Mouse (Mus musculus) retina, adult 2 months (tissue): ENCODE data around the gene Clip2.

Source experiments
- DNase-seq: peaks from one replicate; pipeline ENCODE4 v3.0.0-alpha.2; 2012; ENCODE audit warnings: low read depth, low spot score

Clip2 gene

DNA sequence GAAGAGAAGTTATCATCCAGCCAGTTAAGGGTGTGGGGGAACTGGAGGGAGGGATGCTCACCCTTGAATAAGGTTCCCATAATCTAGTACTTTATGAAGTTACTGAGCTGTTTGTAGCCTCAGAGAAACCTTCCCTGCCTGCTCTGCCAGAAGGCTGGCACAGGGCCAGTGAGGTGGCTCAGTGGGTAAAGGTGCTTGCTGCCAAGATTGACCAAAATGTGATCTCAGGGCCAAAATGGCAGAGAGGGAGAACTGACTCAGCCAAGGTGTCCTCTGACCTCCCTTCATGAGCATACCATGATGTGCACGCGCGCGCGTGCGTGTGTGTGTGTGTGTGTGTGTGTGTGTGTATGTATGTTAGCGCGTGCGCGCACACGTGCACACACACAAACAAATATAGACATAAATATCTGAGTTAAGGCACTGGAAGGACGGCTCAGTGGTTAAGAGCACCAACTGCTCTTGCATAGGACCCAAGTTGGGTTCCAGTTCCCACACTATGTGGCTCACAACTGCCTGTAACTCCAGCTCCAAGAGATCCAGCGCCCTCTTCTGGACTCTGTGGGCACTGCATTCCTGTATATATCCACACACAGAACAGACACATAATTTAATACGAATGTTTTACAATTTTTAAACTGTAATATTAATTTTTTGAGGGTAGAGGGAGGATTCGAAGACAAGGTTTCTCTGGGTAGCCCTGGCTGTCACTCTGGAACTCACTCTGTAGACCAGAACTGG is 26.1 kb downstream of the Clip2 start:
- no peak for DNase-seq

DNA sequence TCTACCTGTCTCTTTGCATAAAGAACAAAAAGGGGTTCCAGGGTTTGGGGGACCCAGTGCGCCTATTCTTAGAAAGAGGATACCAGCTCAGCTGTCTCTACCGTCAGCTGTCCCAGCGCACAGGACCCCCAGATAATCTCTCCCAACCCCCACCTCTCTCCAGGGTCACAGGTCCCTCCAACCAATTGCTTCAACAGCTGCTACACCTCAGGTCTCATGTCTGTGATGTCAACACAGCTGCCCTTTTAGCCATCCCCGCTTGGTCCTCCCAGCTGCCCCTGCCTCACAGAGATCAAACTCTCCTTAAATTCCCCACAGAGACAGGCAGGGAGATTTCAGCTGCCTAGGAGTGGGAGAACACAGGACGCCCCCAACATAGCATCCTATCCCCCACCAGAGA is 28.5 kb downstream of the Clip2 start:
- DNase-seq, result no peak

DNA sequence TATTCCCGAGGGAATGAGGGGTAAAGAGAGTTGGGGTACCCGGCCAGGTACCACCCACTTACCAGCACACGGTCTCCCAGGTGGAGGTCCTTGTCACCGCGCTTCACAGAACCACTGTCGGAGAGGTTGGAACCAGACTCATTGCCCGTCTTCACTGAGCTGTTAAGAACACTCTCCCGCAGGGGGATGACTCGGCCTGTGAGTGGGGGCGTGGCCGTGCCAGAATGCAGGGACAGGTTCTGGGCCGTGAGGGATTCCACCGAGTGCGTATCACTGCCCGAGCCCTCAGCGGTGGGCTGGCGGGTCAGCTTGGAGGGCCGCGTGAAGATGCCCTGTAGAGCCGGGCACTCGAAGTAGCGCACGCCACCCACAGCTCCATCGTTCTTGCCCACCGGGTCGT is 29.7 kb downstream of the Clip2 start:
- DNase-seq, result no peak

DNA sequence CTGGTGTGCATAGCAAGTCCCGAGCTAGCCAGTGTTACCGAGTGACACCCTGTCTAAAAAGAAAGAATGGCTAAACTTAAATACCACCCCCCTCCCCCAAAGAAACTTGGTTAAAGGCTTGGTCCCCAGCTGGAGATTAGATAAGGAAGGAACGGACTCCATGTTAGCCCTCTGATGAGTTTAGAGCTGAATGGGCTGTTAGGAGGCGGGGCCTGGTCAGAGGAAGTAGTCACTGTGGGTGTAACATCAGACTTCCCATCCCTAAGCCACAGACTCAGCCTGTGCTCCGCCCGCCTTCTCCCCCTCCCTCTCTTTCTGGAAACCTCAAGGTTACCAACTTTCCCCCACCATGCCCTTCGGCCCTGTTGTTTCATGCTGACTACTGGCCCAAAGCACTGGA is 30.4 kb downstream of the Clip2 start:
- no peak for DNase-seq

DNA sequence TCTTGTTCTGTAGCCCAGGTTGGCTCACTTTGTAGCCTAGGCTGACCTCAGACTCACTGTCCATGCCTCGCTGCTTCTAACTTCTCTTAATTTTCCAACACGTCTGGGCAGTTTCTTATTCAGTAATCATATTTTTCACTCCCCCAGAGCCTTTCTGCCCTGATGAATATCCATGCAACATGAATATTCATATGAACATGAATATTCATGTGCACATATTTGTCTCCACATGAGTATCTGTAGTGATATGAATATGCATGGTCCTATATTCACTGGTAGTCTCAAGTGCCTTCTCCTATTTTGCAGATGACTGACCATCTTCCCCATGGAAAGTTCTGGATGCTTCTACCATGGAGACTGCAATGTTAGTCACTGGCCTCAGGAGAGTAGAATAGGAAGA is 31.1 kb downstream of the Clip2 start:
- DNase-seq, result no peak

DNA sequence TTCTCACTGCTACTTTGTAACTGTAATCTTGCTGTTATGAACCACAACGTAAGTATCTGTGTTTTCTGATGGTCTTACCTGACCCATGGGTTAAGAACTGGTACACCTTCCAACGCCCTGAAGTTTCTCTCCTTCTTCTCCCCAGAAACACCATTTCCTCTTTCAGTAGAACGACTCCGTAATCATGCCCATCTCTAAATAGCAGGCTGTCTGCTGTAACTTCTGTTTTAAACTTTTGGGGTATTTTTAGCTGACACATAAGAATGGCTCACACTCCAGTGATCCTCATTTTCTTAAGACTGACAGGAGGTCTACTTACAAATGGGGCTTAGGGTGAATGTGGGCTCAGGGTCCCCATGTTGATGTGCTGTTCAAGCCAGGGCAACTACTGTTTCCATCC is 32.1 kb downstream of the Clip2 start:
- no peak for DNase-seq

DNA sequence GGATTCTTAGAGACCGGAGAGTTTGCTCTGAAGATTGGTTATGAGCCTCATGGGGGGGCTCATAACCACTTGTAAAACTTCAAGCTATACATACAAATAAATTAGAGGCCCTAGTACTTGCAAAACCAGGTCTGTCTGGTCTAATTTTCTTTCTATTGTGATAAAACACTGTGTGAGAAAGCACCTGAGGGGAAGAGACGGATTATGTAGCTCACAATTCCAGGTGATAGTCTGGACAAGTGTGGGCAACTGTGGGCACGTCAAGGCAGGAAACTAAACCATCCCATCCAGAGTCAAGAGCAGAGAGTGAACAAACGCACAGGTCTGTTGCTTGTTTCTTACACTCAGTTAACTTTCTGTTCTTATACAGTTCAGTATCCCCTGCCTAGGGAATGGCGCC is 32.8 kb downstream of the Clip2 start:
- DNase-seq, result no peak

DNA sequence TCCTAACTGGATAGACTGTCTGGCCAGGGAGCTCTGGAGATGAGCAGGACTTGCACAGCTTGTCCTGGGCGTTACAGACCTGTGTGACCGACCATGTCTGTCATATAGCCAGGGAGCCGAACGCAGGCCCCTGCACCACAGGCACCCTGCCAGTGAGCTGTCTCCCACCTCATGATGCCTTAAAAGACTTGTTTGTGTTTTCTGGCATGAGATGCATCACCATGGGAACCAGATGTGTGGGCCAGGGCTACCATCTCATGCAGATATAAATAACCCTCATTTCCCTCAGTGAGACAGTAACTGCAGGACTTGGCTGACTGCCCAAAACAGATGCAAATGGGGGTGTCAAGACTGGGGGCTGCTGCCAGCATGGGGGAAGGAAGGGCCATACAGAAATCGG is 40.1 kb downstream of the Clip2 start:
- no peak for DNase-seq

DNA sequence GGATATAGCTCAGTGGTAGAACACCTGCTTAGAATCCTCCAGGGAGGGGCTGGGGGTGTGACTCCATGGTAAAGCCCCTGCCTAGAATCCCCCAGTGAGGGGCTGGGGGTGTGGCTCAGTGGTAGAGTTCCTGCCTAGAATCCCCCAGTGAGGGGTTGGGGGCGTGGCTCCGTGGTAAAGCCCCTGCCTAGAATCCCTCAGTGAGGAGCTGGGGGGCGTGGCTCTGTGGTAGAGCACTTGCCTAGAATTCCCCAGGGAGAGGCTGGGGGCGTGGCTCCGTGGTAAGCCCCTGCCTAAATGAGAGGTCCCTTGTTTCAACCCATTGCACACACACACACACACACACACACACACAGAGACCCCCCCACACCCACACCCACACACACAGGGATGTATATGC is 42.0 kb downstream of the Clip2 start:
- no peak for DNase-seq

DNA sequence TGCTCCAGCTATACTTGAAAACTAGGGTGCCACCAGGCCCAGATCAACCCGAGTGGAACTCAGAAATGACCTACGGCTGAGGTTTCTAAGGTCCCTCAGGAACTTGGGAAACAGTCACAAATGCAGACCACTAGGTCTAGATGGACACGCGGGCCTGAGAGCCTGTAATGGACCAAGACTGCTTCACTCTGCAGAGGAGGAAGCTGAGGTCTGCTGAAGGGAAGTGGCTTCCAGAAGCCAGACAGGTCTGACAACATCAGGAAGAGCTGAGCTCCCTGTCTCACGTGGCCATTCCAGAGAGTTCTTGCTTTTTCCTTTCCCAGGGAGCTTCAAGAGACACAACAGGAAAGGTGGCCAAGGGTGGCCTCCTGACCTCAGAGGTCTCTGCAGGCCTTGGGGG is 43.3 kb downstream of the Clip2 start:
- no peak for DNase-seq

DNA sequence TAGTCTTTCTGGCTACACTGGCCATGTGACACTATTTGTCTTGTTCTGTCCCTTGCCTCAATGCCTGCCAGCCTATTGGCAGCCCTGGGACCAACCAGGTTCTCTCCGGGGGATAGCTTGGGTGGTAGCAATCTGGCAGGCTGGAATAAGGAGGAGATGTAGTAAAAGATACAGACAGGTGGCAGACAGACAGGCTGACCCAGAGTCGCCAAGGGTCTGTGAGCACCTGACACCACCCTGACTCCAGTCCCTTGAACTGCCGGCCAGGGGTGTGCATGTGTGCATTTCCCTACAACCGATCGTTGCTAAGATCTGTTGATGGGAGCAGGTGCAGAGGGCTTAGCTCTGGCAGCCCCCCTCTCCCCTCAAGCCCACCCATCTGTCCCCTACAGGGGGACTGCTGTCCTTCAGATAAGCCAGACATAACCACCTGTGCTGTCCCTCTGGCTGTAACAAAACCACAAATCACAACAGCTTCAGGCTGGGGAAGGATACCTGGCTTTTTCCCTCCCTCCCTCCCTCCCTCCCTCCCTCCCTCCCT is 44.3 kb downstream of the Clip2 start:
- DNase-seq, result no peak

DNA sequence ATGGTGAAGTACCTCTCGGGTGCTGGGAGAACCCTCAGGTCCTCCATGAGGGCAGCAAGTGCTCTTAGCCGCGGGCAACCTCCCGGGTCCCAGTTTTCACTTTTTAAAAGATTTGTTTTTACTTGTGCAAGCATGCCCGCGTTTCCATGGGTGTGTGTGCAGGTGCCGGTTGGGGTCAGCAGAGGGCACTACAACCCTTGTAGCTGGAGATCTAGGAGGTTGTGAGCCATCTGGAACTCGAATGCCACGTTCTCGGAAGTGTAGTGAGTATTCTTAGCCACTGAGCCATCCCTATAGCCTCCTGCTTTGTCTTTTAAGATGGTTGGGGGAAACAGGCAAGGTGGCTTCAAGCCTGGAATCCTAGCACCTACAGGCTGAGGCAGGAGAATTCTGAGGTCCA is 44.9 kb downstream of the Clip2 start:
- no peak for DNase-seq

DNA sequence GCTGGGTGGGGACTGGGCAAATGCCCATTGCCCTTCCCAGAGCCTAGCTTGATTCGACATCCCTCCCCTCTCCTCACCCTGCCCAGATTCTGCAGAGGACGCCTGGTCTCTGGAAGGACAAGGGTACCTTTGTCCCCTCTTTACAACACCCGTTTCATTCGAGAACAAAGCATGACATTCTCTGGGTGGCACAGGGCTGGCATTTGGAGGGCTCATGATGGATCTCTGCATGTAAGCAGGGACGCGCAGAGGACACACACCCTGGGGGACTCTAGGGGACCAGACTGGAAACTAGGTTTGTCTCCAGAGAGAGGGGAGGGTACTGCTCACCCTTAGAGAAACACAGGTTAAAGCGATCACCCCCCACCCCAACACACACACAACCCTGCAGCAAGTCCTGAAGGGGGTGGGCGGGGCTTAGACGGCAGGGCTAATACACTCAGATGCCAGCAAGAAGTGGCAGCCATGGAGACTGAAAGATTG is 46.4 kb downstream of the Clip2 start:
- DNase-seq, result no peak

DNA sequence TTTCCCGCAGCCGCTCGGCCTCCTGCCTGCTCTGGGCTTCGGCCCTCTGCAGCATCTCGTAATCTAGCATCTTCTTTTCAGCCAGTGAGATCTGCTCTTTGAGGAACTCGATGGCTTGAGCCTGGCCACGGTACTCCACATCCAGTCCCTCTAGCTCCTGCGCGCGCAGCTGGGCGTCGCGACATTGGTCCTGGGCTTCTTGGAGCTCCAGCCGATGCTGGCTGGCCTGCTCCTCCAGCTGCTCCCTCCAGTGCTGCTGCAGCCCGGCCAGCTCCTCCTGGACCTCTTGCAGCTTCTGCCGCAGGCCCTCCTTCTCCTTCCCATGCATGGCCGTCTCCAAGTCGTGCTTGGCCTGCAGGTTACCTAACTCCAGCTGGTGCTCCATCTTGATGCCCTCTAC is 49.6 kb downstream of the Clip2 start:
- DNase-seq, result no peak

DNA sequence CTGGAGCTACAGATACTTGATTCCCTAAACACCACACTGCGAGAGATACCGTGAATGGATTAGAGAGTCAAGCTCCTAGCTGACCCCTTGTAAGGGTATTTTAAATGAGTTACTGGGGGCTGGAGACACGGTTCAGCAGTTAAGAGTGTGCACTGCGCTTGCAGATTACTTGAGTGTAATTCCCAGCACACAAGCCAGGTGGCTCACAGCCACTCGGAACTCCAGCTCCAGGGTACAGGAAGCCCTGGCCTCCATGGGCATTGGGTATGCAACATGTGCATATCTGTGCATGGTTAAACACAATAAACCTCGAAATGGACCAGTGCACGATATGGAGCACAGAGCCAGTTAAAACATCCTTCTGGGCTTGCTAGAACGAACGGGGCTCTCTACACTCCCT is 50.8 kb downstream of the Clip2 start:
- DNase-seq, result no peak

DNA sequence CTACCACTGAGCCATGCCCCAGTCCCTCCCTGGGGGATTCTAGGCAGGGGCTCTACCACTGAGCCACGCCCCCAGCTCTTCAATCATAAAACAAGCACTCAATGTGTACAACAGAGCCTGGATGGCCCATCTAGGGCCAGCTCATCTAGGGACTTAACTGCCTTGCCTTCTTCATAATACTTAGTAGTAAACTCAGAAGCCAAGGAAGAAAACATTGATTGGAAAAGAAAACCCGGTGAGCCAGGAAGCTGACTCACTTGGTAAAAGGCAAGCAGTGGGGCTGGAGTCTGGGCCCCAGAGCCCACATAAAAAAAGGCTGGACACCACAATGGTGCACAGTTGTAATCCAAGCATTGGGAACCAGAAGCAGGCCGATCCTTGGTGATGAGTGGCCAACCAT is 51.6 kb downstream of the Clip2 start:
- DNase-seq, result no peak

DNA sequence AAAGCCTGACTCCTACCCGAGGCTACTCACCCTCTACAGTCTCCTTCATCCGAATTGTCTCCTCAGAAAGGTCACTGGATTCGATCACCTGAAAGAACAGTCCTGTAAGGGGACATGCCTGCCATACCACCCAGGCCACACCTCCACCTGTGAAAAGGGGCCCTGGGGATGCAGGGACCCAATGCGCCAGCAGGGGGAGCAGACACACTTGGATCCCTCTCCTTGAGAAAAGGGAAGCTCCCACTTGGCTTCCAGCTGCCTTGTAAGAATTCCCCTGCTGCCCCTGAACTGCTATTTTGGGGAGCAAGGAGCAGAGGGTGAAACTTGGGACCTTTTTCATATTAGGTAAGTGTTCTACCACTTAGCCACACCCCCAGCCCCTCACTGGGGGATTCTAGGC is 52.2 kb downstream of the Clip2 start:
- DNase-seq, result no peak

DNA sequence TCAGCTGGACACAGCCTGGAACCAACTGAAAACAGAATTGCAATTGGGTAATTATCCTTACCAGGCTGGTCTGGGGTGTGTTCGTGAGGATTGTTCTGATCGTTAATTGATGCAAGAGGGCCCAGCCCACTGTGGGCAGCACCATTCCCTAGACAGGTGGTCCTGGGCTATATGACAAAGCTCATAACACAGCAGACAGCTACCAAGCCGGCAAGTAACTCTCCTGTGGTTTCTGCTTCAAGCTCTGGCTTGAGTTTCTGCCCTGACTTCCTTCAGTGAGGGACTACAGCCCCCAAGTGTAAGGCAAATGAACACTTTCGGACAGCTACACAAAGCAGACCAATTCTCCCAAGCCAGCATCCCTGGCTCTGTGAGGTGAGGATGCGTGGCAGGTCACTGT is 55.2 kb downstream of the Clip2 start:
- no peak for DNase-seq

DNA sequence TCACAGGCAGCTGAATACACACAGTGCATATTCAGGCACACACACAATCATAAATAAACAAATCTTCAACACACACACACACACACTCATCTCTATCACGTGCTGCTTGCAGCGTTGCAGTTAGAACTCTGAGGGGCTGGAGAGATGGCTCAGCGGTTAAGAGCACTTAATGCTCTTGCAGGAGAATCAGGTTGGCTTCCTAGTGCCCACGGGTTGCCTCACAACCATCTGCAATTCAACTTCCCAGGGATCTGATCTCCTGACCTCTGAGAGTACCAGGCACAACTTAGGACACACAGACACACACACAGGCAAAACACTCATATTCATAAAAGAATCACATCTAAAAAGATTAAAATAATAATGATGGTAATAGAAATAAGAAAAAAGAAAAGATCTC is 56.4 kb downstream of the Clip2 start:
- no peak for DNase-seq

DNA sequence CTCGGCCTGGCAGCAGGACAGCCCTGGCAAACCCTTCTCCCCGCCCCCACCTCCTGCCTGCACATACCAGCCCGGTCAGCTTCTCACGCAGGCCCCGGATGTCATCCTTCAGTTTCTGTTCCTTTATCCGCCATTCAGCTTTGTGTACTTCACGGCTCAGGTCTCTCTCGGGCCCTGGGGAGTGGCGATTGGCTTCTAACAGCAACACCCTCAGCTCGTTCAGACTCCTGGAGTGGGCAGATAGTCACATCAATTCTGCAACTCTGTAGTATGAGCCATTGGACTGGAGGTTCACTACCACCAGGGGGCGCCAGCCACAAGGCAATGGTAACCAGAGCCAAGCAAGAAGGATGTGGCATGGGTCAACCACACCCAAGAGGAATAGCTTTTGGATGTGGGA is 58.1 kb downstream of the Clip2 start:
- peak; percentile 54 for DNase-seq

DNA sequence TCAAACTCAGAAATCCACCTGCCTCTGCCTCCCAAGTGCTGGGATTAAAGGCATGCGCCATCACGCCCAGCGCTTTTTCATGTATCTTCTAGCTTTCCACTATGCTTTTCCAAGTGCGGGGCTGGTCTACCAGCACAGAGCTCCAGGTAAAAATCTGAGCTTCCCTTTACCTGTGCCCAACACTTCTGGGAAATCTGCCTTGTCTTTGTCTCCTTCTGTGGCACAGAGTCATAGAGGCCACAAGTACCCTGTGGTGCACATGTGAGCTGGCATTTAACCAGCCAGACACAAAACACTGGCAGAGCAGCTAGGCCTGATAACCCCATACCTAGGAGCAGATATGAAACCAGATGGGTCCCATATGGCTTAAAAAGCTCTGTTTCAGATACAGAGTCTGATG is 59.3 kb downstream of the Clip2 start:
- DNase-seq, result no peak

DNA sequence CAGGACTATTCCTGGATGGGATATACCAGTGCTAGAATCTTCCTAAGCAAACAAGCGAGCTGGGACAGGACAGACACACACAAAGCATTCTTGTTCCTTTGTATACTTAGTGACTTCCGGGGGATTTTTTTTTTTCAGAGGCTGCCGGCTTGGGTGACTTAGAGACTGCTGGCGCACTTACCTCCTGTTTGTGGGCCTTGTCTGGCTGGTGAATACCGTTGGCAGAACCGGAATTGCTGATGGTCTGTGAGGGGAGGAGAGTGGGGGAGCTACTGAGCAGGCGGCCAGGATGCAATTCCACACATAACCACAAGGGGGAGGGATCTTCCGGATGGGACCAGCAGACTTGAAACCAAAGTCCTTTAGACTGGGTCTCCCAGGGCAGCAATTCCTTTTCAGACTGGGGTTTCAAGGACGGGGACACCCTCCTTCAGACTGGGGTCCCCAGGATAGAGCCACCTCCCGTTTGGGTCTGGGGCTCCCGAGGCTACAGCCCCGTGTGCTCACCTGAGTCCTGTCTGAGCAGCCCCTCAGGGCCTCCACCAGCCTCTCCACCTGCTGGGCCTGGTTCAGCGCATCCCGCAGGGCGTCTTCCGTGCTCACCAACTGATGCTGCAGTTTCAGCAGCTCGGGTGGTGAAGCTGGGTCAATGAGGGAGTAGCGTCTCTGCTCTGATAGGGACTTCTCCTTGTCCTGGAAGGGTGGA is 60.4 kb downstream of the Clip2 start:
- DNase-seq, result peak; percentile 51

DNA sequence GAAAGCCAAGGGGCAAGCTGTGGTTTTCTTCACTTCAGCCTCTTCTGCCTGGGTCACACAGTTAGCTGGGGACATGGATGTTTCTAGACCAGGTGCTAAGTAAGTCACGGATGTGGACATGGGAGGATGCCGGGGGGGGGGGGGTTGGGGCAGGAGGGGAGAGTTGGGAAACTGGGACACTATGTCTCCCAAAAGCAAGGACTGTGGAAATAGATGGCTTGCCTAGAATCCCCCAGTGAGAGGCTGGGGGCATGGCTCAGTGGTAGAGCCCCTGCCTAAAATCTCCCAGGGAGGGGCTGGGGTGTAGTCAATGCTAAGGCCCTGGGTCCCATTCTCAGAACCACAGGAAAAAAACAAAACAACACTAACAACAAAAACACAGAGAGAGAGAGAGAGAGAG is 61.0 kb downstream of the Clip2 start:
- no peak for DNase-seq
